Mouse (Mus musculus) midbrain, embryonic 16.5 days (tissue): ENCODE results near the gene Gm47995. TPM values are rescaled to one million over a fixed set of nuclear protein-coding genes. Genes with fewer than 3 reads are reported as not detected.

Source experiments
- polyA plus RNA-seq: library from polyadenylated mRNA; unstranded; fragments of >200 nt; fragmentation: Nextera tagmentation; extraction: Ambion mirVana; gene quantifications from 2 replicates; pipeline ENCODE4 v1.2.1, GENCODE M21; 2015

Gm47995 gene
- polyA plus RNA-seq, 1 experiment from 2014 or later = not detected

Other genes with a start within 250 kb of the Gm47995 start
- gene Hmcn1, start 205.0 kb upstream of the Gm47995 start, polyA plus RNA-seq = 1.2 and 2.0 TPM in 2 replicates
- gene Gm47985, start 15.9 kb upstream of the Gm47995 start, polyA plus RNA-seq = not detected in 2 replicates
- not detected in 2 replicates for gene Gm8947, start 6.1 kb upstream of the Gm47995 start, polyA plus RNA-seq
- not detected in 2 replicates for gene 3110040M04Rik, start 5.7 kb downstream of the Gm47995 start, polyA plus RNA-seq
- not detected in 2 replicates for gene Gm47996, start 11.7 kb downstream of the Gm47995 start, polyA plus RNA-seq
- gene Ivns1abp, start 146.0 kb downstream of the Gm47995 start, polyA plus RNA-seq = 260 and 271 TPM in 2 replicates
- 12.9 and 14.3 TPM in 2 replicates for gene Swt1, start 230.0 kb downstream of the Gm47995 start, polyA plus RNA-seq
- gene Trmt1l, start 230.1 kb downstream of the Gm47995 start, polyA plus RNA-seq = 43.8 and 45.7 TPM in 2 replicates